Mouse (Mus musculus): ENCODE results near the gene Olfr1361. TPM values are rescaled to one million over a fixed set of nuclear protein-coding genes. Genes with fewer than 3 reads are reported as not detected.

Olfr1361 gene
- total RNA-seq (2014; rRNA removed; ENCODE audit: low replicate concordance) (not detected in 2 replicates), polyA plus RNA-seq (2015; fragmentation: Nextera tagmentation; extraction: Ambion mirVana) (not detected in 2 replicates)

- Histone ChIP-seq H3K4me2 (ENCODE audit: low read depth, low read length) (no peak within 1 kb of the TSS), H3K27ac (ENCODE audit: low read depth) (no peak within 1 kb of the TSS)
Observed at GRCm38 (mm10) chr13:21663286-21663685, at the start of gene Olfr1361. Gene Olfr1361 (minus strand): TSS chr13:21663386.

DNA sequence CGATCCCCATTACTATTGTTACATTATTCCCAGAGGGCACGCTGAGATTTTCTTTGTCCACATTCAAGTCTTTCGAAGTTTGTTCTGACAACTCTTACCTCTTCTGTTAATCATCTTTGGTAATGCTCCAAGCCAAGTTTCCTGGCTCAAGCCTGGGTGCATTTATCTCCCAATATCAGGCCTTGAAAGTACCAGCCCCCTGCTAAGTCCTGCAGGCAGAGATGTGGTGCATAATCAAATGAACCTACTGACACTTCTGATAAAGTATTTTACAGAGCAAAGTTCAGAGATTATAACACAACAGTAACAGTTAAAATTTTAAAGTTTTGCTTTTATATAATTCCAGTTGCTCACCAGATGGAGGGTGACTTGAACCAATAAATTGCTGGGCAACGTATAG lies 48.5 kb upstream of the Olfr1361 start:
- ATAC-seq (ENCODE audit: insufficient read depth, low read depth) (no peak), DNase-seq (ENCODE audit: low spot score) (no peak)
- H3K27me3 ChIP-seq (ENCODE audit: control insufficient read depth, insufficient read depth, low read length): no peaks in the 10 kb centered on the region
- H3K27ac ChIP-seq (ENCODE audit: low read depth): no peak overlapping the region
- H3K9me3 ChIP-seq (replicated peaks; ENCODE audit: control insufficient read depth, low read length): no peaks in the 10 kb centered on the region
- 27% methylated on average over 4 of the region's 4 CpGs for WGBS
- peak overlapping the region; percentile 63; the same call in 1 of the 2 replicates for H3K4me3 ChIP-seq (ENCODE audit: low read depth, low read length)
- peaks cover 14% of the 10 kb centered on the region for H3K4me1 ChIP-seq (ENCODE audit: control insufficient read depth, insufficient read depth)
- no peak for TF ChIP-seq EP300 (IDR thresholded peaks at IDR 0.05; ENCODE audit: low read depth)
- no peak for TF ChIP-seq CTCF (IDR thresholded peaks at IDR 0.05; ENCODE audit: low read depth)
- H3K4me2 ChIP-seq (ENCODE audit: low read depth, low read length): peak overlapping the region; percentile 79
- no peaks in the 10 kb centered on the region for H3K36me3 ChIP-seq (replicated peaks; ENCODE audit: control insufficient read depth, insufficient read depth, low read length)
- peak overlapping the region; percentile 64; the same call in 1 of the 2 replicates for H3K9ac ChIP-seq (replicated peaks; ENCODE audit: low read depth, low read length)

More at GRCm38 (mm10) chr13:21663286-21663685, at the start of gene Olfr1361:
- DNase-seq (ENCODE audit: low spot score) (no peak), ATAC-seq (ENCODE audit: insufficient read depth, low read depth) (no peak)
- Histone ChIP-seq H3K4me1 (ENCODE audit: control insufficient read depth, insufficient read depth) (no peaks in the 10 kb centered on the region), H3K9ac (replicated peaks; ENCODE audit: low read depth, low read length) (no peak within 1 kb of the TSS), H3K36me3 (replicated peaks; ENCODE audit: control insufficient read depth, insufficient read depth, low read length) (no peaks in the 10 kb centered on the region), H3K27me3 (ENCODE audit: control insufficient read depth, insufficient read depth, low read length) (no peaks in the 10 kb centered on the region), H3K4me3 (ENCODE audit: low read depth, low read length) (no peak within 1 kb of the TSS), H3K9me3 (replicated peaks; ENCODE audit: control insufficient read depth, low read length) (no peaks in the 10 kb centered on the region)
- no peak for TF ChIP-seq EP300 (IDR thresholded peaks at IDR 0.05; ENCODE audit: low read depth)
- no peak for TF ChIP-seq CTCF (IDR thresholded peaks at IDR 0.05; ENCODE audit: low read depth)
- WGBS: 72% methylated on average over 2 of the region's 2 CpGs

DNA sequence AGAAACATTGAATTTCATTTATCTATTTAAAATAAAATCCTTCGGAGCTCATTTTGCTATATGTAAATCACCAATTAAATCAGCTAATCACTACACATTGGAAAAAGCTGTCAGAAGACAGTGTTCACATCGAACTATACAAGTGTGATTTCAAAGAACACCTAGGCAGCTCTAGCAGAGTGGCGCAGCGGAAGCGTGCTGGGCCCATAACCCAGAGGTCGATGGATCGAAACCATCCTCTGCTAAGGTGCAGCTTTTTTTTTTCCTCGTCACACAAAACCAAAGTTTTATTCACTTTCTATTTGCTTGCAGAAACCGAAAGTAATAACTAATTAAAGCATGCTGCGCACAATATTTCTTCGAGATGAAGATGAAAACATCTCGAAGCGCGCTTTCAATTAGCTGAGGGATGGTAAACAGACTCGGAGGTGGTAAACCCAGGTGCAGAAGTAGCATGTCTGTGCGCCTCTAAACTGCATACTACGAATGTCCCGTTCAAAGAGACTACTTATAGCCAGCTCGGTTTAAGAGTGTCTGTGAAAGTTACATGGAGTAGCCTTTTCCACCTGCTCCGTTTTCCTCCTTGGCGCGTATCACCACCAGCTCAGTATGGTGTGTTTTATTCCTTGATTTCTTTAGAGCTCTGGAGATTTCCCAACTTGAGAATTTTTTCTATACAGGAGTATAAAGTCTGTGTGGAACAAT lies 47.8 kb upstream of the Olfr1361 start:
- DNase-seq (ENCODE audit: low spot score) (peak; percentile 50), ATAC-seq (ENCODE audit: insufficient read depth, low read depth) (peak; percentile 77)
- Histone ChIP-seq H3K9me3 (replicated peaks; ENCODE audit: control insufficient read depth, low read length) (no peaks in the 10 kb centered on the region), H3K4me2 (ENCODE audit: low read depth, low read length) (peak overlapping the region; percentile 79), H3K9ac (replicated peaks; ENCODE audit: low read depth, low read length) (peak overlapping the region; percentile 64), H3K4me1 (ENCODE audit: control insufficient read depth, insufficient read depth) (peaks cover 14% of the 10 kb centered on the region), H3K4me3 (ENCODE audit: low read depth, low read length) (peak overlapping the region; percentile 63), H3K27me3 (ENCODE audit: control insufficient read depth, insufficient read depth, low read length) (no peaks in the 10 kb centered on the region), H3K36me3 (replicated peaks; ENCODE audit: control insufficient read depth, insufficient read depth, low read length) (no peaks in the 10 kb centered on the region), H3K27ac (ENCODE audit: low read depth) (peak overlapping the region; percentile 13; the same call in 1 of the 2 replicates)
- TF ChIP-seq EP300 (IDR thresholded peaks at IDR 0.05; ENCODE audit: low read depth): no peak
- TF ChIP-seq CTCF (IDR thresholded peaks at IDR 0.05; ENCODE audit: low read depth): no peak
- 2% methylated on average over 22 of the region's 22 CpGs for WGBS

DNA sequence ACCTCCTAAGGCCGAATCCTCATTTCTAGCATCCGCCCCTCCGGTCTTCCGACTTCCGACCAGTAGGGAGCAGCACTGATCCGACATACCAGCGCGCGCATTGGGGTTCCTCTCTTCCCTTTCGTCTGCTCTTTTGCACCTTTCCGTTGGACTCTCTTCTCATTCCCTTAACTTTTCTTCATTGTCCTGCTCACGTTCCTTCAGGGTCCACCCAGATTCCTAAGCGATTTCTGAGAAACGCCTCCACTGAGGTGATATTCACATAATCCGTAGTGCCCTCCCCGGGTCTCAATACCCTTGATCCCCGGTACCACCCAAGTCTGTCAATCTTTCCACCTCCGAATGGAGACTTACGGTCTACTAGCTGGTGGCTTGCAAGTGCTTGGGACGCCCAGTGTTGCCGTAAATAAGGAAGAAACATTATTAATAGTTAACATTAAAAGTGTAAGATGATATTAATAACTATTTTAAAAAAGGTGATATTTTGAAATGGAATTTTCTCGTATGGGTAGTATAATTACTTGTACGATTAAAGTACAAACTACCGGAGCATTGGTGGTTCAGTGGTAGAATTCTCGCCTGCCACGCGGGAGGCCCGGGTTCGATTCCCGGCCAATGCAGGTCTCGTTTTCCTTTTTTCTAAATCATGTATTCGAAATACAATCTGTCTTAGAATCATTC lies 47.0 kb upstream of the Olfr1361 start:
- Histone ChIP-seq H3K4me2 (ENCODE audit: low read depth, low read length) (peak overlapping the region; percentile 49), H3K9me3 (replicated peaks; ENCODE audit: control insufficient read depth, low read length) (no peaks in the 10 kb centered on the region), H3K4me3 (ENCODE audit: low read depth, low read length) (peak overlapping the region; percentile 63), H3K27ac (ENCODE audit: low read depth) (peak overlapping the region; percentile 86), H3K4me1 (ENCODE audit: control insufficient read depth, insufficient read depth) (peaks cover 10% of the 10 kb centered on the region), H3K27me3 (ENCODE audit: control insufficient read depth, insufficient read depth, low read length) (no peaks in the 10 kb centered on the region), H3K9ac (replicated peaks; ENCODE audit: low read depth, low read length) (peak overlapping the region; percentile 53), H3K36me3 (replicated peaks; ENCODE audit: control insufficient read depth, insufficient read depth, low read length) (no peaks in the 10 kb centered on the region)
- DNase-seq (ENCODE audit: low spot score) (peak; percentile 90), ATAC-seq (ENCODE audit: insufficient read depth, low read depth) (peak; percentile 84)
- under 1% methylated on average over 32 of the region's 32 CpGs for WGBS
- TF ChIP-seq EP300 (IDR thresholded peaks at IDR 0.05; ENCODE audit: low read depth) (0 out of 2 replicates have a peak, but pooled peaks have one; percentile 51), CTCF (IDR thresholded peaks at IDR 0.05; ENCODE audit: low read depth) (peak; percentile 90)

GRCm38 (mm10) chr13:21706669-21707068 lies 43.5 kb upstream of the Olfr1361 start:
- H3K9me3 ChIP-seq (replicated peaks; ENCODE audit: control insufficient read depth, low read length): no peaks in the 10 kb centered on the region
- ATAC-seq (ENCODE audit: insufficient read depth, low read depth) (no peak), DNase-seq (ENCODE audit: low spot score) (no peak)
- peaks cover 7% of the 10 kb centered on the region; the same call in 1 of the 2 replicates for H3K4me1 ChIP-seq (ENCODE audit: control insufficient read depth, insufficient read depth)
- H3K9ac ChIP-seq (replicated peaks; ENCODE audit: low read depth, low read length): no peak overlapping the region
- no peak overlapping the region for H3K27ac ChIP-seq (ENCODE audit: low read depth)
- no peak for TF ChIP-seq CTCF (IDR thresholded peaks at IDR 0.05; ENCODE audit: low read depth)
- TF ChIP-seq EP300 (IDR thresholded peaks at IDR 0.05; ENCODE audit: low read depth): no peak
- no peaks in the 10 kb centered on the region for H3K36me3 ChIP-seq (replicated peaks; ENCODE audit: control insufficient read depth, insufficient read depth, low read length)
- no peaks in the 10 kb centered on the region for H3K27me3 ChIP-seq (ENCODE audit: control insufficient read depth, insufficient read depth, low read length)
- H3K4me2 ChIP-seq (ENCODE audit: low read depth, low read length): no peak overlapping the region
- no peak overlapping the region for H3K4me3 ChIP-seq (ENCODE audit: low read depth, low read length)
- 61% methylated on average over 4 of the region's 4 CpGs for WGBS
